Mouse (Mus musculus) heart, postnatal 0 days (tissue): ENCODE data around the gene Ifit1bl2.

Source experiments
- CTCF ChIP-seq: IDR thresholded peaks from 2 replicates; pipeline ENCODE4 v1.5.1; 2016; ENCODE audit warnings: antibody characterized with exemption, control low read depth, low read depth
- EP300 ChIP-seq: IDR thresholded peaks from 2 replicates; pipeline ENCODE4 v1.6.1; 2016; ENCODE audit warnings: antibody characterized with exemption, low read depth

GRCm38 (mm10) chr19:34631487-34631886, 9.1 kb downstream of the Ifit1bl2 start:
- TF ChIP-seq CTCF (no peak), EP300 (no peak)
